Comparison of ENCODE assay signal across 21 mouse cellular contexts in genomic region chr11:101519364-101519763, GRCm38 (mm10). TPM values are rescaled to one million over a fixed set of nuclear protein-coding genes. Genes with fewer than 3 reads are reported as not detected.
DNase-seq lines count a peak whose midpoint lies in the region; ATAC-seq and TF ChIP-seq lines count a peak whose summit lies in the region.
"Had no signal": no experiment of that assay in that cellular context is flagged by ENCODE, and none has a peak within 500 bp of the region (broad histone marks: within the 10 kb centered on the region; RNA-seq: fewer than 3 reads in every experiment).

No protein-coding gene starts in this region.

- no peaks in the 10 kb centered on the region for H3K79me2 ChIP-seq in liver, adult 2 months (ENCODE audit: control insufficient read depth, insufficient read depth, low read length)

- H3K4me2 ChIP-seq in intestine, embryonic 16.5 days (ENCODE audit: low read depth, low read length) = no peak overlapping the region
- no peak overlapping the region for H3K4me2 ChIP-seq in intestine, embryonic 15.5 days (replicated peaks)
- H3K4me2 ChIP-seq in liver, embryonic 12.5 days = no peak overlapping the region
- 0 out of 2 replicates have a peak overlapping the region, but pooled peaks have one; percentile 6 for H3K4me2 ChIP-seq in intestine, postnatal 0 days (replicated peaks; ENCODE audit: low read depth)
- no peak overlapping the region for H3K4me2 ChIP-seq in neural tube, embryonic 15.5 days
- H3K4me2 ChIP-seq: forebrain, embryonic 13.5 days; heart, embryonic 13.5 days had no signal

- peaks cover 3% of the 10 kb centered on the region; the same call in 1 of the 2 replicates for H3K36me3 ChIP-seq in intestine, embryonic 16.5 days (ENCODE audit: control insufficient read depth, insufficient read depth, low read length)
- H3K36me3 ChIP-seq in intestine, embryonic 15.5 days = peaks cover 6% of the 10 kb centered on the region; the same call in 1 of the 2 replicates
- H3K36me3 ChIP-seq in liver, adult 2 months (ENCODE audit: control insufficient read depth, insufficient read depth, low read length) = no peaks in the 10 kb centered on the region
- H3K36me3 ChIP-seq in liver, embryonic 12.5 days = peaks cover 92% of the 10 kb centered on the region
- peaks cover under 1% of the 10 kb centered on the region; the same call in 1 of the 2 replicates for H3K36me3 ChIP-seq in intestine, postnatal 0 days (ENCODE audit: control insufficient read depth, insufficient read depth)
- no peaks in the 10 kb centered on the region for H3K36me3 ChIP-seq in neural tube, embryonic 15.5 days

- TF ChIP-seq CTCF in liver, adult 2 months (IDR thresholded peaks at IDR 0.05; ENCODE audit: low read depth, low read length) = no peak
- TF ChIP-seq CTCF in intestine, postnatal 0 days (IDR thresholded peaks at IDR 0.05; ENCODE audit: low read depth) = no peak

- 0 out of 2 replicates have a peak, but pooled peaks cover 2% of the 10 kb centered on the region for H3K4me1 ChIP-seq in intestine, embryonic 16.5 days (ENCODE audit: control insufficient read depth, insufficient read depth, low read length)
- H3K4me1 ChIP-seq in intestine, embryonic 15.5 days (replicated peaks) = no peaks in the 10 kb centered on the region
- H3K4me1 ChIP-seq in liver, adult 2 months (ENCODE audit: control insufficient read depth, insufficient read depth, low read length) = peaks cover 7% of the 10 kb centered on the region
- no peaks in the 10 kb centered on the region for H3K4me1 ChIP-seq in liver, embryonic 12.5 days
- H3K4me1 ChIP-seq in intestine, postnatal 0 days (replicated peaks; ENCODE audit: control insufficient read depth, insufficient read depth, low read length) = no peaks in the 10 kb centered on the region
- H3K4me1 ChIP-seq in neural tube, embryonic 15.5 days = no peaks in the 10 kb centered on the region
- H3K4me1 ChIP-seq: forebrain, embryonic 10.5 days; forebrain, embryonic 13.5 days; heart, embryonic 10.5 days; heart, embryonic 13.5 days had no signal

- H3K9ac ChIP-seq in intestine, embryonic 16.5 days (ENCODE audit: low read depth, low read length) = no peak overlapping the region
- no peak overlapping the region for H3K9ac ChIP-seq in intestine, embryonic 15.5 days
- no peak overlapping the region for H3K9ac ChIP-seq in liver, adult 2 months (ENCODE audit: low read depth, low read length)
- H3K9ac ChIP-seq in liver, embryonic 12.5 days = no peak overlapping the region
- no peak overlapping the region for H3K9ac ChIP-seq in intestine, postnatal 0 days (ENCODE audit: low read depth, low read length)
- H3K9ac ChIP-seq in neural tube, embryonic 15.5 days (replicated peaks) = no peak overlapping the region
- H3K9ac ChIP-seq: forebrain, embryonic 13.5 days; heart, embryonic 13.5 days had no signal

- H3K27ac ChIP-seq in intestine, embryonic 16.5 days (ENCODE audit: low read length) = no peak overlapping the region
- H3K27ac ChIP-seq in intestine, embryonic 15.5 days = no peak overlapping the region
- peak overlapping the region; percentile 61 for H3K27ac ChIP-seq in liver, adult 2 months (replicated peaks; ENCODE audit: insufficient read depth, low read depth, low read length)
- H3K27ac ChIP-seq in liver, embryonic 12.5 days = no peak overlapping the region
- no peak overlapping the region for H3K27ac ChIP-seq in intestine, postnatal 0 days (ENCODE audit: low read depth, low read length)
- no peak overlapping the region for H3K27ac ChIP-seq in neural tube, embryonic 15.5 days (replicated peaks)
- H3K27ac ChIP-seq: forebrain, embryonic 10.5 days; forebrain, embryonic 13.5 days; heart, adult 2 months; heart, embryonic 10.5 days; heart, embryonic 13.5 days had no signal

- no peaks in the 10 kb centered on the region for H3K9me3 ChIP-seq in intestine, embryonic 16.5 days (ENCODE audit: control insufficient read depth, low read length)
- H3K9me3 ChIP-seq in intestine, embryonic 15.5 days = no peaks in the 10 kb centered on the region
- no peaks in the 10 kb centered on the region for H3K9me3 ChIP-seq in liver, embryonic 12.5 days (replicated peaks)
- no peaks in the 10 kb centered on the region for H3K9me3 ChIP-seq in intestine, postnatal 0 days (ENCODE audit: control insufficient read depth)
- no peaks in the 10 kb centered on the region for H3K9me3 ChIP-seq in neural tube, embryonic 15.5 days (replicated peaks)
- H3K9me3 ChIP-seq: forebrain, embryonic 10.5 days; forebrain, embryonic 13.5 days; heart, embryonic 10.5 days; heart, embryonic 13.5 days had no signal

- ATAC-seq in intestine, embryonic 16.5 days = peak; percentile 66
- no peak; the same call in 1 of the 2 replicates for ATAC-seq in intestine, embryonic 15.5 days
- ATAC-seq in liver, embryonic 12.5 days = no peak
- ATAC-seq in intestine, postnatal 0 days = peak; percentile 61; the same call in 1 of the 2 replicates
- ATAC-seq in neural tube, embryonic 15.5 days (ENCODE audit: low FRiP score) = no peak
- ATAC-seq: activated CD4-positive, CD25-positive, alpha-beta regulatory T cell, adult 4 months; forebrain, embryonic 13.5 days; forebrain, embryonic 16.5 days had no signal

- H3K27me3 ChIP-seq in intestine, embryonic 16.5 days (replicated peaks; ENCODE audit: control insufficient read depth, insufficient read depth, low read length) = no peaks in the 10 kb centered on the region
- no peaks in the 10 kb centered on the region for H3K27me3 ChIP-seq in intestine, embryonic 15.5 days (replicated peaks)
- no peaks in the 10 kb centered on the region for H3K27me3 ChIP-seq in liver, adult 2 months (ENCODE audit: control insufficient read depth, insufficient read depth, low read length)
- no peaks in the 10 kb centered on the region for H3K27me3 ChIP-seq in liver, embryonic 12.5 days (replicated peaks)
- no peaks in the 10 kb centered on the region for H3K27me3 ChIP-seq in intestine, postnatal 0 days (replicated peaks; ENCODE audit: control insufficient read depth, insufficient read depth, low read length)
- no peaks in the 10 kb centered on the region for H3K27me3 ChIP-seq in neural tube, embryonic 15.5 days (replicated peaks)
- H3K27me3 ChIP-seq: forebrain, embryonic 13.5 days; heart, embryonic 13.5 days had no signal

- no peak for TF ChIP-seq POLR2A in liver, adult 2 months (IDR thresholded peaks at IDR 0.05; ENCODE audit: extremely low read depth, insufficient read depth, low read length)

- H3K4me3 ChIP-seq in intestine, embryonic 16.5 days (ENCODE audit: low read length) = no peak overlapping the region
- H3K4me3 ChIP-seq in intestine, embryonic 15.5 days (replicated peaks) = no peak overlapping the region
- H3K4me3 ChIP-seq in liver, adult 2 months (ENCODE audit: insufficient read depth, low read depth, low read length) = no peak overlapping the region
- no peak overlapping the region for H3K4me3 ChIP-seq in liver, embryonic 12.5 days
- H3K4me3 ChIP-seq in intestine, postnatal 0 days (ENCODE audit: low read depth, low read length) = no peak overlapping the region
- H3K4me3 ChIP-seq in neural tube, embryonic 15.5 days (replicated peaks) = no peak overlapping the region
- H3K4me3 ChIP-seq: forebrain, embryonic 10.5 days; forebrain, embryonic 13.5 days; heart, adult 2 months; heart, embryonic 10.5 days; heart, embryonic 13.5 days had no signal

- DNase-seq in liver, adult 2 months (ENCODE audit: extremely low read depth, low read depth, low spot score) = peak; percentile 95
- DNase-seq in yolk sac, embryonic 10.5 days (ENCODE audit: low spot score) = peak; percentile 60
- DNase-seq: adrenal gland, adult 8-10 months; cerebellum, adult 18-20 months; cerebellum, adult 9-10 months; gastrocnemius, postnatal 10 days; gastrocnemius, postnatal 36 days; heart, adult 2 months; heart, postnatal 14 days; heart, postnatal 4 days had no signal

- 72% methylated on average over 6 of the region's 6 CpGs for WGBS in intestine, embryonic 16.5 days
- 77% methylated on average over 6 of the region's 6 CpGs for WGBS in intestine, embryonic 15.5 days
- WGBS in liver, adult 2 months = 25% methylated on average over 6 of the region's 6 CpGs
- 88% methylated on average over 6 of the region's 6 CpGs for WGBS in liver, embryonic 12.5 days (ENCODE audit: insufficient replicate concordance)
- WGBS in intestine, postnatal 0 days = 47% methylated on average over 6 of the region's 6 CpGs
- WGBS in neural tube, embryonic 15.5 days = 91% methylated on average over 6 of the region's 6 CpGs

RNA-seq across cellular contexts. Expression of gene Brca1, which starts 32.4 kb away (rescaled TPM):
- polyA plus RNA-seq in intestine, embryonic 16.5 days (2015; fragmentation: Nextera tagmentation; extraction: Ambion mirVana) = 6.0 and 6.8 TPM in 2 replicates
- 8.4 and 10.2 TPM in 2 replicates for polyA plus RNA-seq in intestine, embryonic 15.5 days (2015; fragmentation: Nextera tagmentation; extraction: Ambion mirVana)
- total RNA-seq in liver, adult 2 months (2014; rRNA removed) = 3.3 and 4.2 TPM in 2 replicates
- 0.18 and 0.22 TPM in 2 replicates for polyA plus RNA-seq in liver, adult 2 months (2012; rRNA removed)
- 17.2 and 17.4 TPM in 2 replicates for polyA plus RNA-seq in liver, embryonic 12.5 days (2016; fragmentation: Nextera tagmentation; extraction: Ambion mirVana)
- 2.3 and 3.3 TPM in 2 replicates for polyA plus RNA-seq in intestine, postnatal 0 days (2015; fragmentation: Nextera tagmentation; extraction: Ambion mirVana)
- 1.4 and 4.1 TPM in 2 replicates for polyA plus RNA-seq in neural tube, embryonic 15.5 days (2015; fragmentation: Nextera tagmentation; extraction: Ambion mirVana)

RNA-seq across cellular contexts. Expression of gene Nbr1, which starts 32.6 kb away (rescaled TPM):
- polyA plus RNA-seq in intestine, embryonic 16.5 days (2015; fragmentation: Nextera tagmentation; extraction: Ambion mirVana) = 56.2 and 65.5 TPM in 2 replicates
- polyA plus RNA-seq in intestine, embryonic 15.5 days (2015; fragmentation: Nextera tagmentation; extraction: Ambion mirVana) = 57.0 and 61.2 TPM in 2 replicates
- 211 and 222 TPM in 2 replicates for total RNA-seq in liver, adult 2 months (2014; rRNA removed)
- 114 and 141 TPM in 2 replicates for polyA plus RNA-seq in liver, adult 2 months (2012; rRNA removed)
- polyA plus RNA-seq in liver, embryonic 12.5 days (2016; fragmentation: Nextera tagmentation; extraction: Ambion mirVana) = 45.1 and 47.9 TPM in 2 replicates
- 44.5 and 54.1 TPM in 2 replicates for polyA plus RNA-seq in intestine, postnatal 0 days (2015; fragmentation: Nextera tagmentation; extraction: Ambion mirVana)
- polyA plus RNA-seq in neural tube, embryonic 15.5 days (2015; fragmentation: Nextera tagmentation; extraction: Ambion mirVana) = 78.7 and 80.3 TPM in 2 replicates

RNA-seq across cellular contexts. Expression of gene Vat1, which starts 53.3 kb away (rescaled TPM):
- polyA plus RNA-seq in intestine, embryonic 16.5 days (2015; fragmentation: Nextera tagmentation; extraction: Ambion mirVana) = 69.9 and 88.2 TPM in 2 replicates
- polyA plus RNA-seq in intestine, embryonic 15.5 days (2015; fragmentation: Nextera tagmentation; extraction: Ambion mirVana) = 69.7 and 70.0 TPM in 2 replicates
- total RNA-seq in liver, adult 2 months (2014; rRNA removed) = 11.0 and 11.2 TPM in 2 replicates
- polyA plus RNA-seq in liver, adult 2 months (2012; rRNA removed) = 30.4 and 33.4 TPM in 2 replicates
- 11.8 and 12.2 TPM in 2 replicates for polyA plus RNA-seq in liver, embryonic 12.5 days (2016; fragmentation: Nextera tagmentation; extraction: Ambion mirVana)
- 94.5 and 95.6 TPM in 2 replicates for polyA plus RNA-seq in intestine, postnatal 0 days (2015; fragmentation: Nextera tagmentation; extraction: Ambion mirVana)
- polyA plus RNA-seq in neural tube, embryonic 15.5 days (2015; fragmentation: Nextera tagmentation; extraction: Ambion mirVana) = 95.4 and 105 TPM in 2 replicates

RNA-seq across cellular contexts. Expression of gene Rnd2, which starts 54.6 kb away (rescaled TPM):
- 21.0 and 22.1 TPM in 2 replicates for polyA plus RNA-seq in intestine, embryonic 16.5 days (2015; fragmentation: Nextera tagmentation; extraction: Ambion mirVana)
- polyA plus RNA-seq in intestine, embryonic 15.5 days (2015; fragmentation: Nextera tagmentation; extraction: Ambion mirVana) = 23.7 and 24.5 TPM in 2 replicates
- total RNA-seq in liver, adult 2 months (2014; rRNA removed) = 5.5 and 8.0 TPM in 2 replicates
- polyA plus RNA-seq in liver, adult 2 months (2012; rRNA removed) = 18.9 and 22.3 TPM in 2 replicates
- 3.6 and 3.9 TPM in 2 replicates for polyA plus RNA-seq in liver, embryonic 12.5 days (2016; fragmentation: Nextera tagmentation; extraction: Ambion mirVana)
- polyA plus RNA-seq in intestine, postnatal 0 days (2015; fragmentation: Nextera tagmentation; extraction: Ambion mirVana) = 27.8 and 31.9 TPM in 2 replicates
- 63.6 and 71.7 TPM in 2 replicates for polyA plus RNA-seq in neural tube, embryonic 15.5 days (2015; fragmentation: Nextera tagmentation; extraction: Ambion mirVana)

Comparison
In these comparisons a context has a peak if more than half of its experiments do, and no peak if none do; other contexts are left out.
1. ATAC-seq: peak in intestine, embryonic 16.5 days (single experiment) and intestine, postnatal 0 days (single experiment); none in intestine, embryonic 15.5 days (single experiment), liver, embryonic 12.5 days (single experiment) and neural tube, embryonic 15.5 days (single experiment).